Mouse (Mus musculus) Muller cell, postnatal 12 days (primary cell): Measurements from ENCODE around the gene Naa80.
"Not testable (repeated sequence)": the region's sequence is repeated elsewhere in the genome, so short reads cannot be mapped to it uniquely, and the experiment has no call there.

ENCODE experiments used
- DNase-seq: peaks from one replicate; pipeline ENCODE4 v3.0.0-alpha.2; 2015; ENCODE audit errors: inconsistent ontology term

The Naa80 gene

DNA sequence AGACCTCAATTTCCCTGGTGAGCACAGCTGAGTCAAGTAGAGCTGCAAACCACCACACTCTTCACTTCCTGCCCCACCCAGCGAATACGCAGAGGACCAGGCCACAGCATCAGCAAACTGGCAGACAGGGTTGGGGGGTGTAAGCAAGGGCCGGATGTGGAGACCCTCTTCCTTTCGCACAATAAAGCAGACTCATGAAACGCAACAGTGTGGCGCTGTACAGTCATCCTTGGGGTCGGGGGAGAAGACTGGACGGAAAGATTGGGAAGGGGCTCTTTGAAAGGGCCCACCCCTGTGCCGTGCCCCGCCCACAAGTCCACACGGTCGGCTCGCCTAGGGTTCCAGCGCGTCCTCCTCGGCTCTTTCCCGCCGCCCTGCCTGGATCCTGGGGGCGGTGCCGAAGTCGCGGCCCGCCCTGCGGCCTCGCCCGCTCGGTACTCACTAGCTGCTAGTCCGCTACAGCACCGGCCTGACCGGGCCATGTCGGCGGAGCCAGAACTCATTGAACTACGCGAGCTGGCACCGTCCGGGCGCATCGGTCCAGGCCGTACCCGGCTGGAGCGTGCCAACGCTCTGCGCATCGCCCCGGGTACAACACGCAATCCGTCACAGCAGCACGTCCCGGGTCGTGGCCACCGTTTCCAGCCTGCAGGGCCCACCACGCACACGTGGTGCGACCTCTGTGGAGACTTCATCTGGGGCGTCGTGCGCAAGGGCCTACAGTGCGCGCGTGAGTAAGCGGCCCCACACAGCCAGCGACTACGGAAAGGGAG is 27.4 kb upstream of the Naa80 start, which contains the start of gene Rassf1:
TSS of gene Rassf1 (plus strand) at position 439 of the 773 bp plus-strand sequence.
- peak; percentile 60 for DNase-seq

DNA sequence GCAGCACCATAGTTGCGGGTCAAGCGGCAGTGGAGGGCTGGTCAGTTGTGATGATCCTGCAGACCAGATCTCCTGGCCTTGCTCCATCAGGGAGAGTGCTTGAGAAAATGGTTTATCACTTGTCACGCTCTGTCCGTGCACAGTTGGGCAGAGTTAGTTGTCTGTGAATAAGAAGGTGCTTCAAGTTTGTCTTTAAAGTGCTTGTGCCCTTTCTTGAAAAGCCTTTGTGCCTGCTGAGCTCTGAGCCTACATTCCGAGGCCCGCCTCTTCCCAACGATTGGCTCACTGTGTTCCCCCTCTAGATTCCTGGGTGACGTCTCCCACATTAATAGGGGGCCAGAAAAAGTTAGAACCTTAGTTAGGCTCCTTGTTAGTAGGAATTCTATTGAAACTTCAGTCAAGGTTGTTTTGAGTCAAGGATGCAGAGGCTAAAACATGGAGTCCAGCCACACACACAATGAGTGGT is 26.8 kb upstream of the Naa80 start:
- no peak for DNase-seq

DNA sequence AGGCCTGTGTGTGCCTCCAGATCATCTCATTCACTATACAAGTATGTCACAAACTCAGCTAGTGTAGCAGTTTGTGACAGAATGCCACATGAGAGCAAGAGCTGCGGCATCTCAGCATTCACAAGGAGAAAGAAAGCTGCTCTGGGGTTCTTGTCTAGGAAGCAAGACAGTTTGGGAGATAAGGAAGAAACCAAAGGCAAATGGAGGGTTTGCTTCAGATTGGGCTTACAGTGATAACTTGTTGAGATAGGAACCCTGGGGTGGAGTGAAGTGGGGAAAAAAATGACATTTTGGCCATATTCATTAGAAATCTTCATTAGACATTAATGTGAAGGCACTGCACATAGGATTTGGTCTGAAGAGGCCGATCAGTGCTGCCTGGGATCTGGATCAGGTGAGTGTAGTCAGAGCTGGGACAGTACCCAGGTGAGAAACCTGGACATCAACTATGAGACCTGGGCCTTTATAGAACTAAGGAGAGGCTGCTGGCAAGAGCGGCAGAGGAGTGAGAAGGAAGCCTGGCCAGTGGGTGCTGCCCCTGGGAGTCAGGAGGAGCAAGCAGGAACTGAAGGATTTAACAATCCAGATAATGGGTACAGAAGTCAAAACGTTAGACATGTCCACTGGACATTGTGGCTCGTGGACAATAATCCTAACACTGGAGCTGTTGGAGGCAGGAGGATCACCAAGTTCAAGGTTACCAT is 25.8 kb upstream of the Naa80 start:
- DNase-seq: no peak

DNA sequence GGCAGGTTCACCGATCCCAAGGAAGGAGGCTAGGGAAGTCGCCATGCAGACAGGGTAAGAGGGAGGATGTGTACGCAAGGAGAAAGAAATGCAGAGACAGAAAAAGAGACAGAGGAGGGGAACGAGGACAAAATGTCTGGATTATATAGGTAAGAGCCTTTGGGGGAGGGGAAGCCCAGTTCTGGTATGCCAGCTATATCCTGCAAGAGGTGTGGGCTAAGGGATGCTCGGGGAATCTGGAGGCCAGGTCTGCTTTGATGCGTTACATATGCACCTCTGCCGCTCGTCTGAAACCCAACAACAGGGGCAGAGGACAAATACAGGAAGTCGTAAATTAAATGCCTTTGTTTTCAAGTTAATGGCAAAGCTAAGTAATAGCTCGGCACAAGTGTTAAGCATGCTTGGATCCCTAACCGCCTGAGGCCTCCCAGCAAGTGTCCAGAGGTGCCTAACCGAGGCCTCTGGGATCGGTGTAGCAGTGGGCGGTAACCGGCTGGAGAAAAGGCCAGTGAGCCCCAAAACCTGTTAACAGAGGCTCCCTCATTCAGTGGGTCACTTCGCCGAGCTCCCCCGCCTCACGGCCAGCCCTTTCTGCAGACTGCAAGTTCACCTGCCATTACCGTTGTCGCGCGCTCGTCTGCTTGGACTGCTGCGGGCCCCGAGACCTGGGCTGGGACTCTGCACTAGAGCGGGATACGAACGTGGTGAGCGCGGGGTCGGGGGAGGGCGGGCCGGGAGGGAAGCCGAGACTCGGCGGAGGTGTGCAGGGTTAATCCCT is 25.0 kb upstream of the Naa80 start:
- DNase-seq: no peak

DNA sequence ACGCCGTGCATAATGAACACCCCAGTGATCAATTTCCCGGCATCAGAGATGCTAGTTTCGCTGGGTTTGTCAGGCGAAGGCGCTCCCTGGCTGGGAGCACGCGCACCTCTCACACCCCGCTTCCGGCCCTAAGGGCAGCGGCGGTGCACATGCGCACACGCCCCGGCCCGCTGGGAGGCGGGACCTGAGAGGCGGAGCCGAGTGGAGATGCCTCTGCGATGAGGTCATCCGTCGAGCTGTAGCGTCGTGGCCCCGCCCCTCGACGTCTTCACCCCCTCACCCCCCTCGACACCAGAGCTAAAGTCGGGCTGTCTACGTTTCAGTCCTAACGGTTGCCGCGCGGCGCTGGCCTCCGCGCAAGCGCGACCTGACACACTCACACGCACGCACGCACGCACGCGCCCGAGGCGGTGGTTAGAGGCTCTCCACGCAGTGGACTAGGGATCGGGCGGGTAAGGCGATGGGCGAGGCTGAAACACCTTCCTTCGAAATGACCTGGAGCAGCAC is 24.3 kb upstream of the Naa80 start:
- peak; percentile 99 for DNase-seq

DNA sequence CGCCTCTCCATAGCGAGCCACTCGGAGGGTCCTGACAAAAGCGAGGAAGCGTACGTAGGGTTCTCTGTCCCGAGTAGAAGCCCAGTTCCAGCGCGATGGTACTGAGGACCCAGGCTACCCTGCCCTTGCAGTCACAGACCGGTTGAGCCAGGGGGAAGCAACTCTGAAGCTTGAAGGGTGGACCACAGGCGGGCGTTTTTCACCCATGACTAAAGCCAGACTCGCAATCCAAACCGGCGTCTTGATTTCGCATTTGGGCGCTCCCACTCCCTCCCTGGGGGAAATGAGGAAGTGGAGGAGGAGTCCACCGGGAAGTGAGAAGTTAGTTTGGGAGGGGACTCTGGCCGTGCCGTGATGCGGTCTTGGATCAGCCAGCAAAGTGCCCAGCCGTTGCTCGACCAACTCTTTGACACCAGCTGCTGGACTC is 23.6 kb upstream of the Naa80 start:
- peak; percentile 92 for DNase-seq

DNA sequence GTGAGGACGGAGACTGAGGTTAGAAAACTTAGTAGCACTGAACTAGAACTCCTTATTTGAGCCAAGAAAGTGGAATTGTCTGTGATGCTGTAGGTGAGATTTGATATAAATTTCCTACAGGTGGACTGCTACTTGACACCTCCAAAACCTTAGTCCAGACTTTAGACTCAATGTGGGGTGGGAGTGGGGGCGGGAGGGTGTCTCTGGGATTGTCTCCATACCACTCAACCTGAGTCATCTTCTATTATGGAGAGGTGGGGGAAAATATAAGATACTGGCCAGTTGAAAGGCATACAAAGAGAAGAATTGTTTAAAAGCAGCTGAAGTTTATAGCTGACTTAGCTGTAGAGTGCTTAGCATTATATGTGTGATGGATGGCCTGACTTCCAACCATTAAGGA is 23.0 kb upstream of the Naa80 start:
- DNase-seq: peak; percentile 64

DNA sequence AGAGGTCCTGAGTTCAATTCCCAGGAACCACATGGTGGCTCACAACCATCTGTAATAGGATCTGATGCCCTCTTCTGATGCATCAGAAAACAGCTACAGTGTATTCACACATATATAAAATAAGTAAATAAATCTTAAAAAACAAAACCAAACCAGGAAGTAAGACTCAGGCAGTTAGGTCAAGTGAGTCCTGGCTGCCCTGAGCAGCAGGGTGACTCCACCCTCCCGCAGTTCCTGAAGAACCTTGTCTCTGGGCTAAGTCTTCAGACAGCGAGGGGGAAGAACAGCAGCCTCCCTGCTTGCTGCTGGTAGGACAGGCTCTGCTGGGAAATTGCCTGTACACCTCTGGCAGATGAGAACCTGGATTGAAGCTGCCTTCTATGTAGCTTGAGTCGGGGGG is 22.3 kb upstream of the Naa80 start:
- no peak for DNase-seq

DNA sequence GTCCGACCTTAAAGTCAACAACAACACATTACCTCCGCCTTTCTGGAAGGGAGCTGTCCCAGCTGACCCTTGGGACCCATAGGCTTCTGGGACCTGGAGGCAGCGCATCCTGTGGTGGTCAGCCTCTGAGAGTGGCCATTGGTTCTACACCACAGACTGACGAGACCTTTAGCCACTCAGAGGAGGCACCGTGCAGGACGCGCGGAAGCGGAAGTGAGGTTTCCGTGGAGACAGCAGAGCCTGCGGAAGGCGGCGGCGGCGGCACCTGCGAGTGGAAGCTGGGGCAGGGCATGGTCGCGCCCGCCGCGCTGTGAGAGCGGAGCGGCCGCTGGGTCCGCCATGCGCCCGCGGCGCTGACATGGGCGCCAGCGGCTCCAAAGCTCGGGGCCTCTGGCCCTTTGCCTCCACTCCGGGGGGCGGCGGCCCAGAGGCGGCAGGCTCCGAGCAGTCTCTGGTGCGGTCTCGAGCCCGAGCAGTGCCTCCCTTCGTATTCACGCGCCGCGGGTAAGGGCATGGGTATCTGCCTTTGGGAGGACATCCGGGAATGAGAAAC is 15.6 kb upstream of the Naa80 start, which contains the start of gene Tusc2:
TSS of gene Tusc2 (plus strand) at position 227 of the 553 bp plus-strand sequence.
- peak; percentile 93 for DNase-seq

DNA sequence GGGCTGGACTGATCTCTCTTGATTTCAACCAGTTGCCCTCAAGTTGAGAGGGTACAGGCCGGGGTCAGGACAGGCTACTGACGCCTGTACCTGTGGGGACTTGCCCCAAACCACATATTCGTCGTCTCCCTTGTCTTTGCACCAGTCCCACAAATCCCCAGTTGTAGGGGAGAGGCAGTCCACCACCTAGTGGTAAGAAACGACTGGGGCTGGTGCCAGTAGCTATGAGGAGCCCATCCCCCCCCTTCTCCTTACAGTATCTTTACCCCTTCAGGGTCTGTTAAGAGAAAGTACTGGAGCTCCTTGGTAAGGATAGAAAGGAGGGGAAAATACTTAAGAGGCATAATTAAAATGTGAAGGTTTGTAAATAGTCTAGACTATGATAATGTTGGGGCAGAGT is 13.1 kb upstream of the Naa80 start:
- DNase-seq: not testable (repeated sequence)

DNA sequence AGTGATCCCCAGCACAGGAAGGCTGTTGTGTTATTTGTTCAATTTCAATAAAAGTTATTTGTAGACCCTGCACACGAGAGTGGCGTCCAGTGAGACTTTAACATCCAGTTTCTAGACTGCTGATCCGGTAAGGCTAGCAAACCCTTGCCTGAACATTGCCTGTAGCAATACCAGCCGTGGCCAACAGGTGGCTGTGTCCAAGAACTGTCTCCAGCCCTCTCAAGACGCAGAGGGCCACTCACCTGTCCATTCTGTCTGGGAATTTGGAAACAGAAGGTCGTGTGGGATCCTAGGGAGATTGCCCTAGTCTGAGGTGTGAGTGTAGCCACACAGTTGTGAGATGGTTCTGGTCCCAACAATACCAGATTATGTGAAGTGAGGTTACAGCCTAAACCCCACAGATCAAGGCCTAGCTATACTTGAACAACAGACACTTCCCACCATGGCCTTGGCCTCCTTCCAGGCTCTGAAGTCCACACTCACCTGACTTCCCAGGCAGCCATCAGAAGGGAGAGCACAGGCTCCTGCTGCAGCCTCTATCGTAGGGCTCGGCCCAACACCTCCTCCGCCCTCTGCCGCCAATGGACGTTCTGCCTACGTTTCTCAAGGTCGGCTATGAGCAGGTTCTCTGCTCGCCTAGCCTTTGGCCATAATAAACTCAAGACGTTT is 12.5 kb upstream of the Naa80 start:
- peak; percentile 43 for DNase-seq

DNA sequence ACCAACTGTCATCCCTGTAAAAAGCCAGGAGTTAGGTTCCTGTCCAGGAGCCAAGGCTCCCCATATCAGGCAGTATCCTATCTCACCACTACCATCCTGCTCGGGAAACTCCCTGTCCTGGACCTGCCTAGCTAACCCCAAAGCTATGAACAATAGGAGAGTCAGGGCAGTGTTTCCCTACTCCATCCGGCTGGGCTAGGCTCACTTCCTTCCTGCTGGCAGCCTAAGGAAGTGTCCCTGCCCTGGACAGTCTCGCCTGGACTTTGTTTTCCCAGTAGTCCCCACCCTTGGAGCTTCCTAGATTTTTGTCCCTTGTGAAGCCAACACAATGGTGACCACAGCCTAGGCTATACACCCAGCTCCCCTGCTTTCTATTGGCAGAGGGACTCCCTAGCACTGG is 11.8 kb upstream of the Naa80 start:
- DNase-seq: no peak

DNA sequence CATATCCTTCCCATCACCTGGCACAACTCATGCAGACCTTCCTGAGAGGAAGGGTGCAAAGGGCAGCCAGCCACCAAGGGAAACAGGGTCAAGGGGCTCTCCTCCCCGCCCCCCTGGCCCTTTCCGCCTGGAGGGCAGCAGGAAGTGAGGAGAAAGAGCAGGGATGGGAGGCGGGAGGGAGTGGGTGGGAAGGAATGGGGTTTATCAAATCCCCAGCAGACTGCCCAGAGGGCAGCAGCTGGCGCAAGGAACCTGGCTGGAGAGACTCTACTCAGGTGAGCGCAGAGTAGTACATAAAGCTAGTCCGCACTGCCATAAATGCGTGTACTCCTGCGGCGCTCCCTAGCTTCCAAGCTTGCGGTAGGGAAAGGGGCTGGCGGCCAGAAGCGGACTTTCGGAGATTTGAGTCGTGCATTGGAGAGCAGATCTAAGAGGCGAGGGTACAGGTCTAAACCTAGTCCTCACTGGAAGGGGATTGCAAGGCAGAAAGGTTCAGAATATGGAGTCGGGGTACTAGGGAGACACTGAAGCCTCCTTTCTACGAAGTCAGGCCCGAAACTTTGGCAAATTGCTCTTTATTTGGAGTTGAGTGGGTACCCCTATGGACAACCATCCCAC is 10.9 kb upstream of the Naa80 start, which contains the start of gene Hyal2:
TSS of gene Hyal2 (plus strand) at position 244 of the 618 bp plus-strand sequence.
- DNase-seq: no peak

DNA sequence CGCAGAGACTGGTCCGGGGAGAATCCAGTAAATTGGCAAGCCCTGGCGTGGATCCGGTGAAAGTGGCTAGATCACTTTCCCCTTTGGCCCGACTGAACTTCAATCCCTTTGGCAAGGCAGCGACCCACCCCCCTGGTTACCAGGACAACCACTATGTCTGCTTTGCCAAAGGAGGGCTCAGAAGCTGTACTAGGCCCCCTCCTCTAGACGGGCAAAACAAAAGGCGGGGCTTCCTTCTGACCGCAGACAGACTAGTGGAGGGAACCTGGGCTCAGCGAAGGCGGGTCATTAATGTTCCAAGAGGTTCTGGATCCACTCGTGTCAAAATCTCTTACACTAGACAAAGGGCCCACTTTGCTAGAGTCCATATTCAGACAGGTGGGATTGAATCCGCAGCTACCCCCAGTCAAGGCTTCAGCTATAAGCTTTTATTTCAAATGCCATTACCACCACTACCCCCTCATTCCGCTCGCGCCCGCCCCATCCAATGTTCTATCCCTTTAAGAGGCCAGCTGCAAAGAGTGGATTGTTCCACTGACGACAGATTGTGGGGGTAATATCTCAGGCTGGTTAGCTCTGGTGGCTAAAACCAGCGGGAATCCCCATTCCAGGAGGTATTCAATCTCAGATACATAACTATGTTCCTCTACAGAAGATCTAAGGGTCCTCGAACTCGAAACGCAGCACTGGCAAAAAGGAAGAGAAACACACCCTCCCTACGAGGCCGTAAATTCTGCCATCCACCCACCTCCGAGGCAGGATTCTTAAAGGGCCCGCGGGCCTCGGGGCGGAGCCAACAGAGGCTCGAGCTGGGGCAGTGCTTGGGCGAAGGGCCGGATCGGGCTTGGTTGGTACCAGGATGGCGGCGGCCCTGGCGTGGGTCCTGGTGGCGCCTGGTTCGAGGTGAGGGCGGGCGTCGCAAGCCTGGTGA is 10.1 kb upstream of the Naa80 start:
- peak; percentile 93 for DNase-seq

DNA sequence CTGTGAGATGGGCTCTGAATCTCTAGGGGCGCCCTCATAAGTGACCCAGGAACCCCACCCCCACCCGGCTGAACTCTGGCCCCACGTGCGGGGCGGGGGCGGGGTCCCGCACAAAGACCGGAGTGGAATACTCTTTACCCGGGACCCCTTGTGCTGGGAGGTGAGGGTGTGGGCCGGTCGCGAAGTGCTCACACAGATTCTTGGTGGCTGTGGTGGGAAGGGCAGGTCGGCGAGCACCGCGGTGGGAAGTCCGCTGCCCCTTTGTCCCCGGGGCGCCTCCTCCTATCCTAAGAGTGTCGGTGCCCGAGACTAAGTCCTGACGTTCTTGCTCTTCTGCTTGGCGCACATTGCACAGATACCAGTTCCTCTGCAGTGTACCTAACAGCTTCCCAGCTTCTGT is 9.4 kb upstream of the Naa80 start:
- DNase-seq: no peak

DNA sequence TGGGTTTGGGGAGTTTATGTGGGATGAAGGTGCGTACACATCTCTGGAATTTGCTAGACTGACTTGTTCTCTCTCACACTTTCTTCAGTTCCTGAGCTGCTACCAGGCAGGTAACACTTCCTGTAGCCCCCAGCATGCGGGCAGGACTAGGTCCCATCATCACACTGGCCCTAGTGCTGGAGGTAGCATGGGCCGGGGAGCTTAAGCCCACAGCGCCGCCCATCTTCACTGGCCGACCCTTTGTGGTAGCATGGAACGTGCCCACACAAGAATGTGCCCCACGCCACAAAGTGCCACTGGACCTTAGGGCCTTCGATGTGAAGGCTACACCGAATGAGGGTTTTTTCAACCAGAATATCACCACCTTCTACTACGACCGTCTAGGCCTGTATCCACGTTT is 8.7 kb upstream of the Naa80 start:
- DNase-seq: no peak

DNA sequence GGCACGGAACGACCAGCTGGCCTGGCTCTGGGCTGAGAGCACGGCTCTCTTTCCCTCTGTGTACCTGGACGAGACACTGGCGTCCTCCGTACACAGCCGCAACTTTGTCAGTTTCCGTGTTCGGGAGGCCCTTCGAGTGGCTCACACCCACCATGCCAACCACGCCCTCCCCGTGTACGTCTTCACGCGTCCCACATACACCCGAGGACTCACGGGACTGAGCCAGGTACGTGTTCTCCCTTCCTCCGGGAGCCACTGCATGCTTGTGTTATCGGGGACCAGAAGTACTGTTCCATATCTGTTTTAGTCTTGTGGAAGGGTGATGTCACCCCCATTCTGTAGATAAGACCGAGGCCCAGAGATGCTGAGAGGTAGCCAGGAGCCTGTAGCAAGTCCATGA is 7.8 kb upstream of the Naa80 start:
- DNase-seq: no peak

DNA sequence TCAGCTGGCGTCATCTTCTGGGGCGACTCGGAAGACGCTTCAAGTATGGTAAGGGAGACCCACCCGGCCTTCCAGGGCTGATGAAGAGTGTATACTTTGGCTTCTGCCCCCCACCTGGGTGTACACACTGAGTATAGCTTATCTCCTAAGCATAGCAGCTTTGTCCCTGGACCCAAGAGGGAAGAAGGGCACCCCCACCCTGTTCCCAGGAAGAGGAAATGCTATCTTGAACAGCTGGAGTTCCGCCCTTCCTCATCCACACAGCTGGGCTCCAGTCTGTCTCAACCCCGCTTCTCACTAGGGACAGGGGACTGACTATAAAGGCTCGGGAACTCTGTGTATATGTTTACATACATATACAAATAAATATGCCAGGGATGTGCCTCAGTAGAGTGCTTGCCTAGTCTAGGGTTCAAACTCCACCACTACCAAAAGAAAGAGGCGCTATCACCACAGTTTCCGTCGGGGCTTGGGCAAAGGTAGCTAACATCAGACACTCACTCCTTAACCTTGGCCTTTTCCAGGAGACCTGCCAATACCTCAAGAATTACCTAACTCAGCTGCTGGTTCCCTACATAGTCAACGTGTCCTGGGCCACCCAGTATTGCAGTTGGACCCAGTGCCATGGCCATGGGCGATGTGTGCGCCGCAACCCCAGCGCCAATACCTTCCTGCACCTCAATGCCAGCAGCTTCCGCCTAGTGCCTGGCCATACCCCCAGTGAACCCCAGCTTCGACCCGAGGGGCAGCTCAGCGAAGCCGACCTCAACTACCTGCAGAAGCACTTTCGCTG is 7.0 kb upstream of the Naa80 start:
- no peak for DNase-seq

DNA sequence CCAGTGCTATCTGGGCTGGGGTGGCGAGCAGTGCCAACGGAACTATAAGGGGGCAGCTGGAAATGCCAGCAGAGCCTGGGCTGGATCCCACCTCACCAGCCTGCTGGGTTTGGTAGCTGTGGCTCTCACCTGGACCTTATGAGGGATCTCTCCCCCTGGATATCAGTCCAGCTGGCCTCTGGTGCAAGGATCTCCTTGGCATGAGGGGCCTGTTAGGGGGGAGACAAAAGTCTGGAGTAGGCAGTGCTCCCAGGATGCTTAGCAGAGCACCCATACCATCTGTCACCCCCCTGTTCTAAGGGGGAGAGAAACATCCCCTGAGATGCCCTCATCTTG is 6.4 kb upstream of the Naa80 start:
- DNase-seq: no peak
